Mouse (Mus musculus): ENCODE results near the gene Olfr16. TPM values are rescaled to one million over a fixed set of nuclear protein-coding genes. Genes with fewer than 3 reads are reported as not detected.

Gene Olfr16
- total RNA-seq (2021) = not detected

DNA sequence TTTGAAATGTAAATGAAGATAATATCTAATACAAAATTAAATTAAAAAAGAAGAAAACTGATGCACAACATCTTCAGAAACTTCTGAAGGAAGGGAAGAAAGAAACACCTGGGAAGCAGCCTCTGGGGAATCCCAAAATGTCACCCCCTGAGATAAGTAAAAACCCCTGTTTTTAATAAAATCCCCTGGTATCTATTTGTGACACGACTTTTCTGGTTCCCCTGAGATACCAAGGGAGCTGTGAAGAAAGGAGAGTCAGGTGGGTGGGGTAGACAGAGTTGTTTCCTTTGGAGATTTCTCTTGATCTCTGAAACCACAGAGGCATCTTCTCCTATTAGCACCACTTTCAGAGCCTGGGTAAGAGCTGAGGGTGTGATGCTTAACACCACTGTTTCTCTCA, at the start of gene Olfr16:
Gene Olfr16 (plus strand): TSS at position 250 of the 400 bp plus-strand sequence.
- intact Hi-C loops (cut with DNase I) = no loop called here
- no peak for DNase-seq (ENCODE audit: low spot score in 2 of 2)

DNA sequence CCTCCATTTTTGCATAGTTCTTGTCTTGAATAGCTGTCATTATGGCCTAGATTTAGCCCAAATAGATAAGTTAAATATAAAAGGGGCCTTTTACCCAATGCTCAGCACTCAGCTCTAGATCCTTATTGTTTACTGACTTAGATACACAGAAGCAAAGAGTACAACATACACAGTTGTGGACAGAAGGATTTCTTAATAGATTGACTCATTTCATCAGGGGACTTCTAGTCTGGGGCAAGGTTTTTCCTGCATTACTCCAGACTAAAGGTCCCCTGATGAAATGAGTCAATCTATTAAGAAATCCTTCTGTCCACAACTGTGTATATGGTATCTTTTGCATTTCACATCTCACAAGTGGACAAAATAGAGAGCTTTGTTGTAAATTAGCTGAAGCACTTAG, 46.9 kb upstream of the Olfr16 start:
- intact Hi-C loops (cut with DNase I) = no loop called here

DNA sequence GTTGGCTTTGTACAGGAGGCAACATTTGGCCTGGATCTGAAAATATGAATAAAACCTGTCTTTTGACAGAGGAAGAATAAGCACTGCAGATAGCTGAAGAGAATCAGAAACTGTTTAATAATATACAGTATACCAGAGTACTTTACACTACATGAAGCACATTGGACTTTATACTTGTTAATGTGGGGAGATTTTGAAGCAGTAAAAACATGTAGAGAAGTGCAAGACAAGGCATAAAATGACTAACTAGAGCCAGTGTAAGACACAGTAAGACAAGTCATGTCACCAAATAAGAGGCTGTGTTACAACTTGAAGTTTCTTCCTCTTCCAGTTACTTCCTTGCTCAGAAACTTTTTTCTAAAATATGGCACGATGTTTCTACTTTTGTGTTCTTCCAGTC, 33.1 kb upstream of the Olfr16 start:
- DNase-seq (ENCODE audit: low spot score in 2 of 2) = no peak

More for the DNA sequence above, 46.9 kb upstream of the Olfr16 start:
- no peak for DNase-seq (ENCODE audit: low spot score in 2 of 2)

DNA sequence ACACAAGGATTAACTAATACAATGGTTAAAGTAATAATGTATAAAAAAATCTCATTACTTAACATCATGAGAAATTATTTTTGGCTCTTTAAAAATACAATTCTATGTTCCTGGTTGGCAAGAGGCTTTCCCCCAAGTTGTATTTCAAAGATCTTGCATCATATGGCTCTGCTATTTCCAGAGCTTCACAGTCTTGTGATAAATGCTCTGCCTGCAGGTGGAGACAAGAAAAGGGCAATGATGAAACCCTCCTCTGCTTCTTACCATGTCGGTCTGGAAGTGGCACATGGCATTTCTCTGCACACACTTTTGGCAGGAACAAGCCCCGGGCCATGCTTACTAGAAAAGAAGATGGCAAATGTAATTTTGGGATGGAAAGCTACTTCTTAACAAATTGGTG, 31.8 kb upstream of the Olfr16 start:
- DNase-seq (ENCODE audit: low spot score in 2 of 2) = peak in 1 of 2 experiments; percentile 5
- intact Hi-C loops (cut with DNase I) = no loop called here

More for the DNA sequence above, 33.1 kb upstream of the Olfr16 start:
- intact Hi-C loops (cut with DNase I) = no loop called here

DNA sequence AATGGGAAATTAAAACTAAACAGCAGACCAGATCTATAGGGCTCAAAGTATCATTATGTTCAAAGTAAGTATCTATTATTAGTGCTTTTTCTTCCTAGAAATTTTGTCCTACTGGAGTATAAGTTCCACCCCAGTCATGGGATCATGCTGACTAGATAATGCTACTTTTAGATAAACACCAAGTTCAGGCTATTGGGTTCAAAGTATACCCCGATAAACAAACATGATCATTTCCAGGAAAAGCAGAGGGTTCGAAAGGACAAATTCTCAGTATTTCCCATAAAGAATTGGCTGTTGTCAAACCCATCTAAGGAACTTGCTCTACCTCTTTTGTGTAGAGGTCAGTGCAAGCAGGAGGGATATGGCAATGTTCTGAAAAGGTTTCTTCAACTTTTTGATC, 18.0 kb upstream of the Olfr16 start:
- intact Hi-C loops (cut with DNase I) = no loop called here
- no peak for DNase-seq (ENCODE audit: low spot score in 2 of 2)

DNA sequence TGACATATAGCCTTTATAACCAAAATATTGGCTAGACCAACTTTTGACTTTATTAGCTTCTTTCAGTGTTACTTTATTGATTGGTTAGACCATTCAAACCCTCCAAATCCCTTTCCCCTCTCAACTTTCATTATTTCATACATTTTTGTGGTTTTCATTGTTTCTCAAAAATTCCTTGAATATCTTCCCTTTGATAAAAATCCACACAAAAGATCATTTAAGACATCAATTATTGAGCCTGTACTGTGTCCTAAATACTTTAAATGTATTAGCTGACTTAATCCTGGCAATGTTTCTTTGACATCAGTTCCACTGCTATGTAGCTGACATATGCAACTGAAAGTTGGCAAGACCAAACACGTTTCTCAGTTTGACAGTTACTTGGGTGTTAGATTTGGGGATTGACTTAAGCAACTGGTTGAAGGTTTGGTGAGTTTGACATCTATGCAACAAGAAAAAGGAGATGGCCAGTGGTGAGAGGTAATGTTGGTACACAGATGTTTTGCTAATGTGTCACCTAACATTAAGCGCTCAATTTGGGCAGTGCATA, 1.0 kb downstream of the Olfr16 start:
- intact Hi-C loops (cut with DNase I) = no loop called here
- no peak for DNase-seq (ENCODE audit: low spot score in 2 of 2)

DNA sequence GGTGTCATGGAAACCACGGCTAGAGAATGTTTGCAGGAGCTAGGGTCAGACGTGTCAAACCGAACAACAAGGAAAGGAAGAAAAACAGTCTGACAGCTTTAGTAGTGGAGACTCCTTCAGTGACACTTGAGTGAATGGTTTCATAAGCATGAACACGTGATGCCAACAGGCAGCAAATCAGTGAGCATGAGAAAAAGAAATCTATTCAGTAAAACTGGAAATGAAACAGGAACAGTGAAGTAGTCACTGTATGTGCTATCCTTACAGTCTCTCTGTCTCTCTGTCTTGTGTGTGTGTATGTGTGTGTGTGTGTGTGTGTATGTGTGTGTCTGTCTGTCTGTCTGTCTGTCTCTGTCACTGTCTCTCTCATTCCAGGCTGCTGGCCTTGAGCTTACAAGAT, 5.2 kb downstream of the Olfr16 start:
- intact Hi-C loops (cut with DNase I) = no loop called here
- no peak for DNase-seq (ENCODE audit: low spot score in 2 of 2)

DNA sequence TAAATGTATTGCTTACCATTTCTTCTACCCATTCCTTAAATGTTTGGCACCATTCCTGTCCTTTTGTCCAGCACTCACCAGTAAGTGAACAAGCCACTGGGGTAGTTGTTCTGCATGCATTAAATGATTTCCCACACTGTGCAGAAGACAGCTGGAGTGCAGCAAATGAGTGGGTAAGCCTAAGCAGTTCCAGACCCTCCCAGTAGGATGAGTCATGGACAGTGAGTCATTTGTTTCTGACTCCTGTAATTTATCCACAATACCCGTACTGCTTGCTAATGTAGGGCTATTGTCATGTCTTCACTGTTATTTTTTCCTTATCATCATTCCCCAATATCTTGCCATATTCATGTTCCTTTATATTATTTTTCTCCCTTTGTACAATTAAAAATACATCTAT, 10.2 kb downstream of the Olfr16 start:
- peak; percentile 5 to 21 for DNase-seq (ENCODE audit: low spot score in 2 of 2)
- intact Hi-C loops (cut with DNase I) = no loop called here

DNA sequence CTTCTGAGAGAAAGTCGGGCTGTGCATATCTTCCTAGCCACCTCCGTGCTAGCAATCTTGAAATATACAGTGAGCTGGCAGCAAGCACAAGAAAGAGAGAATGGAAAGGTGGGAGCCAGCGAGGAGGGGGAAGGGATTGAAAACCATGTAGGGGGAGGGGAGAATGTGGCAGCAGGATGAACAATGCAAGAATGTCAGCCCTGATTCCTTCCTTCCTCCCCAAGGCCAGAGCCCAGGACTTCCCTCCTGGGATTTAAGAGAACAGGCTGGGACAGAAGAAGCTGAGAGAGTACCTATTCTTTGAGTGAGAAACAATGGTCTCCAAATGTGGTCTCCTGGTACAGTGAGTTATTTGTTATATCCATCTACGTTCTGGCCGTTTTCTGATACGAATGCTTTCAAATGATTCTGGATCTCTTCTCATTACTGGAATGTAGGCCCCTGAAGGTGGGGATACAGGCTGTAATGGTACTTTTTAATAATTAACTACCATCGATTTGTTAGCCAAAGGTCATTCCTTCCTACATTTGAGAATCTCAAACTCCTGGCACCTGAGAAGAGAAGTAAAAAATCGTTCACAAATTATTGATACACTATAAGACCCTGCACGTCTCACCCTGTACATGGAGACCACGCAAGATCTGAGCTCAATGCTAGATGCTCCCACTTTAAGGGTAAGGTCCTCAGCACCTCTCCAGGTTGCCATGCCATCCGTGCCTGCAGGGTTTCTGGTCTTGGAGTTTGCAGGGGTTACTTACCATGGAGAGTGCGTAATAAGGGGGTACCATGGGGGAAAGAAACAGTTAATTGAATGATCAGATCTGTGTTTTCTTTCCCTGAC, 39.8 kb downstream of the Olfr16 start:
- no peak for DNase-seq (ENCODE audit: low spot score in 2 of 2)
- intact Hi-C loops (cut with DNase I) = no loop called here

DNA sequence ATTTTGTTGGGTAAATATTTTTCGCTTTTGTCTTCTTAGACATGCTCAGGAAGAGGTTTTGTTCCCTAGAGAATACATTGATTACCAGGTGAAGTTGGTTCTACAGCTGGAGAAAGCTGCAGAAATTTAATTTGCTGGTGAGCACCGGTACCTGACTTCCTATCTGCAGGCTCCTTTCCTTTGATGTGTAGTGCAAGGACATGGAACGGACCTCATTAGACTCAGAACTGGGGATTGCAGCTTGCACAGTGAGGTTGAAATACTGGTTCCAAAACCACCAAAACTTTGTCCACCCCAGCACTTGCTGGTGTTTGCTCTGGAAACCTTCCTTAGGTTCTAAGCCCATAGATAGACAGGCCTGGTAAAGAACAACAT, 40.4 kb downstream of the Olfr16 start:
- intact Hi-C loops (cut with DNase I) = no loop called here
- no peak for DNase-seq (ENCODE audit: low spot score in 2 of 2)

Other genes with a start within 250 kb of the Olfr16 start
- not detected for gene Apcs, start 55.4 kb upstream of the Olfr16 start, total RNA-seq (2021)
- not detected for gene Olfr1408, start 187.0 kb downstream of the Olfr16 start, total RNA-seq (2021)
- not detected for gene Olfr1406, start 240.2 kb downstream of the Olfr16 start, total RNA-seq (2021)
- gene Olfr218, start 247.4 kb downstream of the Olfr16 start, total RNA-seq (2021) = not detected

Measured in left cerebral cortex, postnatal 36 days (tissue).